Mouse (Mus musculus) kidney, postnatal 25 days (tissue): ENCODE data around the gene Cideb.

Source experiments
- DNase-seq, 2 experiments: peaks; one replicate each; pipeline ENCODE4 v3.0.0; 2021; ENCODE audit warnings: mixed read lengths in 2 of 2

Cideb gene

DNA sequence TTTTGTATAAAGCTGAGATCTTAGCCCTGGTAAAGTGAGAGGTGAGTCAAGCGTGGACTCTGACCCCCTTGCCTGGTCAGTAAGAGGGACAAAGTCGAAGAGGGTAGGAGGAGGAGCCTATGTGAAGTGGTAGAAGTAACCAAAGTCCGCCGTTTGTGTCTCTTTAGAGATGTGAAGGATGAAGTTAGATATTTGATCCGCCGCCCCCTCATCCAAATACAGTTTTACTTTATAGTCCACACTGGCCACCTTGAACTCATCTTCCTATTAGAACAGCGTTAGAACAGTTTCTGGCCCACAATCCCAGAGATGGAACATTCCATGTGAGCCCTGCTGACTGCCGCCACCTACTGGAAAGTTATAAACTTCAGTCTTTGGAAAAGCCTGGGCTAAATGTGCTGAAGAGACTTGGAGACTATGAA, at the start of gene Cideb:
Gene Cideb (minus strand): TSS at position 96 of the 422 bp plus-strand sequence.
- peak; percentile 76 to 87 for DNase-seq

- DNase-seq, result peak in 1 of 2 experiments; percentile 1
These were observed 37.3 kb upstream of the Cideb start for GRCm38 (mm10) chr14:55795380-55796163.

DNA sequence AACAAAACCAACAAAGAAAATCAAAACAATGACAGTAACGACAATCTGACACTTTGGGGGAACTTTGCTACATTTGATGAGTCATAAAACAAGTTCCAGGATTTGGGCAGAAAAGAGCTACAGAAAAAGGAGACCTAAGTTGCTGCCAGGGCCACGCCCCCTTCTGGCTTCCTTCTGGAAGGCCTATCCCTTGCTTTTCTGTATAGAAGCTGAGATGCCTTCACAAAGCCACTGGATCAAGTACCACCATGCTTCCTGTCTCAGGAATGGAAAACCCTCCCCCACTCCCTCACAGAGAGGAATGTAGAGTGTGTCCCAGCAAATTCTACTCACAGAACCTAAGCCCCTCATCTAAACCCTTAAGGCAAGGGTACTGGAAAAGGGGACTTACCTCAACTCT, 35.7 kb upstream of the Cideb start:
- peak in 1 of 2 experiments; percentile 9 for DNase-seq

GRCm38 (mm10) chr14:55793461-55793860, 35.2 kb upstream of the Cideb start:
- peak in 1 of 2 experiments; percentile 0 for DNase-seq

DNA sequence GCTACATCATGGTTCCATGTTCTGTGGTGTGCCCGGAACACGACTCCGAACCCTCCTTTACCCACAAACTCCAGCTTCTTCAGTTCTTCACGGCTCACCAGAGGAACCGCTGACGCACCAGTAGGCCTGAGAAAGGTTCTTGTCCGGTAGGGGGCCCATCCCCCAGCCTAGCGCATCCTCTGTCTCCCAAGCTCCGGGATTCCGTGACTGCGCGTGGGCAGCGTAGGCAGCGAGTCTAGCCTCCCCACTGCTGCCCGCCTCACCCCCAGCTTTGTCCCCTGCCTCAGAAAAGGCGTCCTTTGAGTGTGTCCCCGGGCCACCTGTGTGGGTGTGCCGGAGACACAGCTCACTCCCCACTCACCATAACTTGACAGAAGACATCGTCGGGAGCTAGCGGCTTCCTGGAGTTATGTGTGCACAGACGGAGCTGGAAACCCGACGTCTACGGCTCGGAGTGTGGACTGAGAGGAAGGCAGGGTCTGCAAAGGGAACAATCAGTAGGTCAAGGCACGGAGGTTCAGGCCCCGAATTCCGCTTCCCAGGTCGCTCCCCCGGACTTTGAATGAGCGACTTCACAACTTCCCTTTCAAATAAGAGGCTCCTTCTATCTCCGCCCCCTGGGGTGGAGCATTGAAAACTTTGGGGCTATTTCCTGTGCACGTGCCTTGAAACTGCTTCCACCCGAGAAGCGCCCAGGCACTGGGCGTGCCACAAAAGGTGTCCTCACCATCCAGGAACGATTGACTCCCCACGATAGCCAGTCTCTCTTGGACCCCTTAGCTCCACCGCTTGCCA, 30.2 kb upstream of the Cideb start, which contains the start of gene Ripk3:
Gene Ripk3 (minus strand): TSS at position 610 of the 795 bp plus-strand sequence.
- peak; percentile 49 to 61 for DNase-seq

DNA sequence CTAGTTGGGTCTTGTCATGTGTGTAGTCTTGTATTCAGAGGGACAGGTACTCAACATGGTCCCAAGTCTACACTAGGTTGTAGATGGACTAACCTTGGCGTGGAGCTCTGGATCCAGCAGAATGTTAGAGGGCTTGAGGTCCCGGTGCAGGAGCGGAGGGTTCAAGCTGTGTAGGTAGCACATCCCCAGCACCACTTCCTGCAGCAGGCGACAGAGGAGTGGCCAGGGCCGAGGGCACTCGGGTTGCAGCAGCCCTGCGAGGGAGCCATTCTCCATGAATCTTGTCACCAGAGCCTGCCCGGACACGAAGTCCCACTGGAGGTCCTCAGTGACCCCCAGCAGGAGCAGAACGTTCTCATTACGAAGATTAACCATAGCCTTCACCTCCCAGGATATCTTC, 29.5 kb upstream of the Cideb start:
- peak in 1 of 2 experiments; percentile 25 for DNase-seq

- DNase-seq, result peak; percentile 13 to 33
These were observed 26.9 kb upstream of the Cideb start for GRCm38 (mm10) chr14:55785195-55785594.

DNA sequence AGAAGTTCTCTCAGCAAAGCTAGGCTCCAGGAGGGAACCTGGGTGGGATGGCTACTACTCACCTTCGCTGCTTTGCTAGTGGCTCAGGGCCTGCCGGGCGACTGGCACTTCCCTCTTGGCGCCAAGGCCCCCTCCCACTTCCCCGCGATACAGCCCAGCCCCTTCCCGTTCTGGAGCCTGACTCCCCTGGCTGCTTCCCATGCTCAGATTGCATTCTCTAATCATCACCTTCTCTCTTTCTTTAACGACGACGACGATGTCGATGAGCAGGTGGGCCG, 25.6 kb upstream of the Cideb start, which contains the start of gene Adcy4:
Gene Adcy4 (minus strand): TSS at position 138 of the 278 bp plus-strand sequence.
- peak; percentile 37 to 66 for DNase-seq

- peak; percentile 36 to 42 for DNase-seq
These were observed 25.1 kb upstream of the Cideb start for GRCm38 (mm10) chr14:55783171-55783957.

- DNase-seq, result peak; percentile 9 to 19
These were observed 24.2 kb upstream of the Cideb start for GRCm38 (mm10) chr14:55782361-55782960.

GRCm38 (mm10) chr14:55781310-55781709, 23.1 kb upstream of the Cideb start:
- DNase-seq, result peak; percentile 69 to 79

DNA sequence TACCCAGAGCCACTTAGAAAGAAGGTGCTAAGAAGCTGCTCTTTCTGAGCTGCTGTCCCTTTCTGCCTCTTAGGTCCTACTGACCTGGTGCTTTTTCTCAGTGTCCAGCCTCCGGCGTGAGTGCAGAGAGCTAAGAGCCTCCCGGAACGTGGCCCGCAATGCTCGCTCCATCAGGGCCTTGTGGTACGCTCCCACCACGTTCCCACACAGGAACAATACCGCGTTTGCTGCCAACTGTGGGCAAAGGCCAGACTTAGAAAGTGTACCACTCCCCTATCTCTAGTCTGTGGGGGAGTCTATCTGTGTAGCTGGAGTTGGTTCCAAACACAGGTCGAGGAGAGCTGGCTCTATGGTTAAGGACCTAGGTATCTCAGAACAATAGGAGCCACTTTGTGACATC, 22.5 kb upstream of the Cideb start:
- no peak for DNase-seq

GRCm38 (mm10) chr14:55779656-55780055, 21.4 kb upstream of the Cideb start:
- DNase-seq, result peak in 1 of 2 experiments; percentile 31

- DNase-seq, result peak in 1 of 2 experiments; percentile 23
These were observed 20.4 kb upstream of the Cideb start for GRCm38 (mm10) chr14:55778686-55779085.

DNA sequence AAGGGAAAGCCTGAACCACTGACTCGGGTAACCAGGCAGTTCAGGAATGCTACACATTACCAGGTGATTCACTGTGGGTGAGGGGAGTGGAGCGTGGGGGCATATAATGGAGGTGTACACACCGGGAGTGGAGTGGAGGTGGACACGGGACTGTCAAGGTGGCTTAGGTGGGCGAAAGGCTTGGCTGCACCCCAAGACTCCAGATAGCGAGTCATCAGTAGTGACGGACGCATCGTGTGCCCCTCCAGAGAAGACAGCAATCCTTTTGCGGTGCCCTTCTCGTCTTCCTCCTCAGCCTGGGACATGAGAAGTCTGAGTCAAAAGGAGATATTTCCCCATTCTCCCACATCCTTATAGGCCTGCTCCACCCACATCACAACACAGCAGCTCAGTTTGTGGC, 19.5 kb upstream of the Cideb start:
- peak in 1 of 2 experiments; percentile 31 for DNase-seq

DNA sequence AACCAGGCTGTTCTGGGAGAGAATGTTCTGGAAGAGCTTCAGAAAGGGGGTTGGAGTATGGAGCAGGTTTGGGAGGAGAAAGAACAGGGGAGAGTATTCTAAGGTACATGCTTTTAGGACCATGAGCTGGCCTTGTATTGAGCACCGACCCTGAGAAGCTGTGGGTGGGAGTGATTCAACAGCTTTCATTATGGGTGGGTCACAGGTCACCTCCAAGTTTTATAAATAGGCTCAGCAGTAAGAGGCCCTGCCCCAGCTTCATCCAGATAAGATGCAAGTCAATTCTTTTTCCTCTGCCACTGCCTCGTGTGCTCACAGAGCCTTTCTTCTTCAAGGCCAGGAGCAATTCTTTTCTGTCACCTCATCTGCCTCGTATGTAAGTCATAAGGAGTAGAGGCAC, 18.9 kb upstream of the Cideb start:
- peak in 1 of 2 experiments; percentile 9 for DNase-seq

GRCm38 (mm10) chr14:55776711-55777110, 18.5 kb upstream of the Cideb start:
- peak in 1 of 2 experiments; percentile 29 for DNase-seq

DNA sequence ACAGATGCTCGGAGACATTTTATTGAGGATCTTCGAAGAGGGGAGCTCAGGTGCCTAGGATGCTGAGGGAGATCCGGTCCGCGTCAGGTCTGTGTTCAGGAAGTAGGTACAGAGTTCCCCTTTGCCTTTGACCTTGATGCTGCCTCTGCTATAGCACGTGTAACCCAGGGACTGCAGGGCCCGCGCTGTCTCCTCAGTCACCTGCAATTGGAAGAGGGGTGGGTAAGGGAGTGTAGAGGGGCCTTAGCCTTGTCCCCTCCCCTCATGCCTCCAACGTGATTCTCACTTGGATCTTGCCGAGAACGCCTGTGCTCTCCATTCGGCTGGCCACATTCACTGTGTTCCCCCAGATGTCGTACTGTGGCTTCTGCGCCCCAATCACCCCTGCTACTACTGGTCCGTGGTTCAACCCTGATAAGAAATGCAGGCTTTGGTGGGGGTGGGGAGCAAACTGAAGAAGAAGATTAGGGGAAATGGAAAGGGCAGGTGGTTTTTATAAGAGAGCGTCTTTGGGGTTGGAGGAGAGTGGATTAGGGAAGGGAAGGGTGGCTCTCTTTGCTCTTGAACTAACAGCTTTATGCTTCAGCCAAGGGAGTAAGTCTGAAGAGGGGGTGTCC, 10.9 kb upstream of the Cideb start:
- DNase-seq, result no peak

- no peak for DNase-seq
These were observed 10.3 kb upstream of the Cideb start for GRCm38 (mm10) chr14:55768555-55768954.

DNA sequence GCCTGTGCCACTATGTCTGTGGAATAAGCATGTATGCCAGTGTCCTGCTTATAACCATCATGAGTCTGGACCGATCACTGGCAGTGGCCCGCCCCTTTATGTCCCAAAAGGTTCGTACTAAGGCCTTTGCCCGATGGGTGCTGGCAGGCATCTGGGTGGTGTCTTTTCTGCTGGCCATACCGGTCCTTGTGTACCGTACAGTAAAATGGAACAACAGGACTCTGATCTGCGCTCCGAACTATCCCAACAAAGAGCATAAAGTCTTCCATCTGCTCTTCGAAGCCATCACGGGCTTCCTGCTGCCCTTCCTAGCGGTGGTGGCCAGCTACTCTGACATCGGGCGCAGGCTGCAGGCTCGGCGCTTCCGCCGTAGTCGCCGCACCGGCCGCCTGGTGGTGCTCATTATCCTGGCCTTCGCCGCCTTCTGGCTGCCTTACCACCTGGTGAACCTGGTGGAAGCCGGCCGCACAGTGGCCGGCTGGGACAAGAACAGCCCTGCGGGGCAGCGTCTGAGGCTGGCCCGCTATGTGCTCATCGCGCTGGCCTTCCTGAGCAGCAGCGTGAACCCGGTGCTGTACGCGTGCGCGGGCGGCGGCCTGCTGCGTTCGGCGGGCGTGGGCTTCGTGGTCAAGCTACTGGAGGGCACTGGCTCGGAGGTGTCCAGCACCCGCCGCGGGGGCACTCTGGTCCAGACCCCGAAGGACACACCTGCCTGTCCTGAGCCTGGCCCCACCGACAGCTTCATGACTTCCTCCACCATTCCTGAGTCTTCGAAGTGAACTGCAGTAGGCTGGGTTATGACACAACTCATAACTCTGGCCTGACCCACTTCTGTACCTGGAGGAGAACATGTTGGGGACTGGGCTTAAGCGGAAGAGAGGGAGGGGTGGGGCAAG, 9.5 kb upstream of the Cideb start:
- peak; percentile 76 to 87 for DNase-seq

DNA sequence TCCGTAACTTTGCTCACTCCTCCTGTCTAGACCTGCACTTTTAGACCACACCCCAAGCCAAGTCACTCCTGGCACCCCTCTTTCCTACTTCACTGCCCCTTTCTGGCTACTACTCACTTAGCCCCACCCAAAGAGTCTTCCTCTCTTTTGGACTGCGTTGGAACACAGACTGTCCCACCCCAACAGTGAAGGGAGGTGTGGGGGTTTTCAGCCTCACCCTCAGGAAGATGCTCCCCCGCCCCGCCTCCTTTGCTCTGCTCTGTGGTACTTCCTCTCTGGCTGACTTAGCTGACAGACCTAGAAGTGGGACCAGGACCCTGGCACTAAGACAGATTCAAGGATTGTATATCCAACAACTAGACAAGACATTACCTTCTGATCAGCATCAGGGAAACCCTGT, 7.4 kb upstream of the Cideb start, which contains the start of gene Ltb4r1:
Gene Ltb4r1 (plus strand): TSS at position 267 of the 400 bp plus-strand sequence.
- DNase-seq, result no peak
